Mouse (Mus musculus) liver, adult 2 months (tissue): ENCODE data around the gene Traf7. TPM values are rescaled to one million over a fixed set of nuclear protein-coding genes. Genes with fewer than 3 reads are reported as not detected.

Experiments used
- DNase-seq: peaks from one replicate; pipeline ENCODE4 v3.0.0-alpha.2; 2011; ENCODE audit warnings: low read depth, low spot score; ENCODE audit errors: extremely low read depth
- H3K27ac ChIP-seq: fragments of 200-500 bp; replicated peaks from 2 replicates; pipeline ENCODE4 v1.5.1; 2012; ENCODE audit warnings: low read depth, mild to moderate bottlenecking, control low read depth, inconsistent platforms, low read length; ENCODE audit not compliant: insufficient read depth
- H3K27me3 ChIP-seq: fragments of 200-500 bp; 2 replicates; pipeline ENCODE4 v1.6.1; 2012; ENCODE audit warnings: mild to moderate bottlenecking, moderate library complexity, low read length, inconsistent platforms; ENCODE audit not compliant: control insufficient read depth, insufficient read depth
- H3K36me3 ChIP-seq: fragments of 200-500 bp; 2 replicates; pipeline ENCODE4 v1.6.1; 2012; ENCODE audit warnings: low read length, inconsistent platforms; ENCODE audit not compliant: control insufficient read depth, insufficient read depth
- H3K4me1 ChIP-seq: fragments of 200-500 bp; 2 replicates; pipeline ENCODE4 v1.6.1; 2011; ENCODE audit warnings: low read length; ENCODE audit not compliant: control insufficient read depth, insufficient read depth
- H3K4me3 ChIP-seq: fragments of 200-500 bp; 2 replicates; pipeline ENCODE4 v1.5.1; 2011; ENCODE audit warnings: low read depth, mild to moderate bottlenecking, control low read depth, low read length, moderate library complexity; ENCODE audit not compliant: insufficient read depth
- H3K79me2 ChIP-seq: fragments of 200-500 bp; 2 replicates; pipeline ENCODE4 v1.6.1; 2012; ENCODE audit warnings: inconsistent platforms, mild to moderate bottlenecking, low read length, moderate library complexity; ENCODE audit not compliant: control insufficient read depth, insufficient read depth
- H3K9ac ChIP-seq: fragments of 200-500 bp; 2 replicates; pipeline ENCODE4 v1.6.1; 2012; ENCODE audit warnings: low read depth, mild to moderate bottlenecking, control low read depth, inconsistent platforms, low read length
- CTCF ChIP-seq: fragments of 200-500 bp; IDR thresholded peaks from 2 replicates; pipeline ENCODE4 v1.5.1; 2011; ENCODE audit warnings: low read depth, low read length, control low read depth
- POLR2A ChIP-seq: fragments of 200-500 bp; IDR thresholded peaks from 2 replicates; pipeline ENCODE4 v1.6.1; 2011; ENCODE audit warnings: low read length, control low read depth; ENCODE audit not compliant: insufficient read depth; ENCODE audit errors: extremely low read depth
- WGBS: fragments of 180-500 bp; shearing (Covaris S2); methylation state at CpG from one replicate; pipeline ENCODE4 v1.1.7; 2018; 5-methylcytosine and 5-hydroxymethylcytosine counted together
- polyA plus RNA-seq: library from polyadenylated mRNA; depleted of rRNA; stranded (reverse); fragments of >200 nt; gene quantifications from 2 replicates; pipeline ENCODE4 v1.2.3, GENCODE M21; 2012
- total RNA-seq: library from RNA; depleted of rRNA; stranded (reverse); fragments of >200 nt; gene quantifications from 2 replicates; pipeline ENCODE4 v1.2.3, GENCODE M21; 2014

The Traf7 gene
- total and polyA plus RNA-seq, 2 experiments = 13.4 to 47.5 TPM

DNA sequence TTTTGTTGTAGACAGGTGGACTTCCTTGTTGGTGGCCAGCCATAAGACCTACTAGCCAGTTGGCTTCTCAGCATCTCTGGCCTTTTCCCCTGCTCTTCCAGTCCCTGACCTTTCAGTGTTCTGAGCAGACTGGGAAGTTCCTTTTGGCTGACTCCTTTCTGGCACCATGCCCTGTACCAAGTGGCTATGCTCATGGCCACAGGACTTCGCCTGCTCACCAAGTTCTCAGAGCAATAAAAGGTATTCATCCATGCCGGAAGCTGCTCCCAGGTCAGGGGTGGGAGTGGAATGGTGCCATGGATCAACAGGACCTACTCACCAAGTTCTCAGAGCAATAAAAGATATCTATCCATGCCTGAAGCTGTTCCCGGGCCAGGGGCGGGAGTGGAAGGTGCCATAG, 55.2 kb downstream of the Traf7 start:
- Histone ChIP-seq H3K9ac (no peak overlapping the region), H3K36me3 (no peaks in the 10 kb centered on the region; the same call in 1 of the 2 replicates), H3K4me3 (no peak overlapping the region), H3K27me3 (no peaks in the 10 kb centered on the region), H3K79me2 (peaks cover 7% of the 10 kb centered on the region), H3K4me1 (peaks cover 8% of the 10 kb centered on the region), H3K27ac (no peak overlapping the region)
- TF ChIP-seq POLR2A (no peak), CTCF (no peak)
- WGBS = 65% methylated on average over 4 of the region's 4 CpGs
- DNase-seq = peak; percentile 69

DNA sequence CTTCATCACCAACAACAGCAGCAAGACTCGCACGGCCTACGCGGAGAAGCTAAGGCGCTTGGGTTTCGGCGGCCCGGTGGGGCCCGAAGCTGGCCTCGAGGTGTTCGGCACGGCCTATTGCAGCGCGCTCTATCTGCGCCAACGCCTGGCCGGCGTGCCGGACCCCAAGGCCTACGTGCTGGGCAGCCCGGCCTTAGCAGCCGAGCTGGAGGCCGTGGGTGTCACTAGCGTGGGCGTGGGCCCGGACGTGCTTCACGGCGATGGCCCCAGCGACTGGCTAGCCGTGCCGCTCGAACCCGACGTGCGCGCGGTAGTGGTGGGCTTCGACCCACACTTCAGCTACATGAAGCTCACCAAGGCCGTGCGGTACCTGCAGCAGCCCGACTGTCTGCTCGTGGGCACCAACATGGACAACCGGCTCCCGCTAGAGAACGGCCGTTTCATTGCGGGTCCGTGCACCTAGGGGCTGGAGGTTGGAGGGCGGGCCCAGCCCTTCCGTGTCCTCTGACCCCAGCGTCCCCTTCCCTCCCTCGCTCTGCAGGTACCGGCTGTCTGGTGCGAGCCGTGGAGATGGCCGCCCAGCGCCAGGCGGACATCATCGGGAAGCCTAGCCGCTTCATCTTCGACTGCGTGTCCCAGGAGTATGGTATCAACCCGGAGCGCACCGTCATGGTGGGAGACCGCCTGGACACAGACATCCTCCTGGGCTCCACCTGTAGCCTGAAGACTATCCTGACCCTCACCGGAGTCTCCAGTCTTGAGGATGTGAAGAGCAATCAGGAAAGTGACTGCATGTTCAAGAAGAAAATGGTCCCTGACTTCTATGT, 56.8 kb downstream of the Traf7 start:
- Histone ChIP-seq H3K27me3 (no peaks in the 10 kb centered on the region), H3K36me3 (no peaks in the 10 kb centered on the region; the same call in 1 of the 2 replicates), H3K27ac (peak overlapping the region; percentile 45), H3K79me2 (peaks cover 7% of the 10 kb centered on the region), H3K4me1 (peaks cover 8% of the 10 kb centered on the region), H3K4me3 (peak overlapping the region; percentile 74), H3K9ac (peak overlapping the region; percentile 92)
- WGBS = 3% methylated on average over 68 of the region's 68 CpGs
- peak; percentile 17 for DNase-seq
- TF ChIP-seq POLR2A = no peak
- TF ChIP-seq CTCF = 0 out of 2 replicates have a peak, but pooled peaks have one; percentile 0

- Histone ChIP-seq H3K36me3 (no peaks in the 10 kb centered on the region), H3K9ac (peak within 1 kb of the TSS; percentile 92), H3K27ac (peak within 1 kb of the TSS; percentile 82), H3K79me2 (peaks cover 7% of the 10 kb centered on the region), H3K4me1 (peaks cover 8% of the 10 kb centered on the region), H3K4me3 (peak within 1 kb of the TSS; percentile 80), H3K27me3 (no peaks in the 10 kb centered on the region)
- TF ChIP-seq POLR2A (0 out of 2 replicates have a peak, but pooled peaks have one; percentile 40), CTCF (no peak)
- DNase-seq = peak; percentile 91
- WGBS = under 1% methylated on average over 75 of the region's 75 CpGs
These were observed 57.7 kb downstream of the Traf7 start, which contains the start of the genes E4f1 and Pgp for GRCm38 (mm10) chr17:24469910-24470602. E4f1 (minus strand) TSS chr17:24470313. Pgp (plus strand) TSS chr17:24470392.

GRCm38 (mm10) chr17:24469336-24469909, 58.3 kb downstream of the Traf7 start:
- no peak for TF ChIP-seq CTCF
- no peak for TF ChIP-seq POLR2A
- H3K36me3 ChIP-seq = no peaks in the 10 kb centered on the region
- H3K9ac ChIP-seq = peak overlapping the region; percentile 73
- peaks cover 8% of the 10 kb centered on the region for H3K4me1 ChIP-seq
- H3K27ac ChIP-seq = peak overlapping the region; percentile 82
- H3K4me3 ChIP-seq = peak overlapping the region; percentile 80
- no peaks in the 10 kb centered on the region for H3K27me3 ChIP-seq
- 16% methylated on average over 7 of the region's 7 CpGs for whole genome bisulfite sequencing
- DNase-seq = no peak
- H3K79me2 ChIP-seq = peaks cover 7% of the 10 kb centered on the region

- H3K27me3 ChIP-seq = no peaks in the 10 kb centered on the region
These were observed 59.0 kb downstream of the Traf7 start for GRCm38 (mm10) chr17:24468636-24469246.

More at GRCm38 (mm10) chr17:24468636-24469246, 59.0 kb downstream of the Traf7 start:
- 97% methylated on average over 5 of the region's 5 CpGs for WGBS
- Histone ChIP-seq H3K79me2 (peaks cover 7% of the 10 kb centered on the region), H3K4me3 (no peak overlapping the region), H3K4me1 (peaks cover 8% of the 10 kb centered on the region), H3K27ac (no peak overlapping the region), H3K36me3 (no peaks in the 10 kb centered on the region), H3K9ac (no peak overlapping the region)
- no peak for DNase-seq
- TF ChIP-seq CTCF = no peak
- TF ChIP-seq POLR2A = no peak
